In genomic region chr10:70142623-70143022, GRCm38 (mm10) we compare ENCODE assay signal across 16 mouse cellular contexts. TPM values are rescaled to one million over a fixed set of nuclear protein-coding genes. Genes with fewer than 3 reads are reported as not detected.
DNase-seq lines count a peak whose midpoint lies in the region; ATAC-seq lines count a peak whose summit lies in the region.
"Had no signal": no experiment of that assay in that cellular context is flagged by ENCODE, and none has a peak within 500 bp of the region (broad histone marks: within the 10 kb centered on the region; RNA-seq: fewer than 3 reads in every experiment).

No protein-coding gene starts in this region.

- no peak for DNase-seq in frontal cortex, postnatal 36 days (ENCODE audit: low spot score in 2 of 2)
- peak; percentile 43 to 46 for DNase-seq in layer of hippocampus, adult 8-10 months (ENCODE audit: low spot score in 2 of 2)
- no peak for DNase-seq in layer of hippocampus, postnatal 14 days (ENCODE audit: low spot score in 2 of 2)
- peak; percentile 51 for DNase-seq in right cerebral cortex, adult 18-20 months
- DNase-seq in right cerebral cortex, postnatal 4 days = no peak
- peak; percentile 49 for DNase-seq in telencephalon, adult 2 months (ENCODE audit: low read depth, low spot score)
- DNase-seq: adrenal gland, postnatal 14 days; B cell, adult 2 months; cerebellum, adult 18-20 months; cerebellum, adult 9-11 months; cerebellum, postnatal 36 days; gastrocnemius, adult 2 months; gastrocnemius, postnatal 25 days had no signal

- ATAC-seq in frontal cortex, adult (ENCODE audit: low TSS enrichment) = peak; percentile 60
- ATAC-seq: CD4-positive, CD25-positive, alpha-beta regulatory T cell, adult 4 months; forebrain, embryonic 16.5 days had no signal

RNA-seq across cellular contexts. Expression of gene Ccdc6, which starts 45.7 kb away (rescaled TPM):
- 10 to 100 TPM; 56.7 to 70.6 (median 66.3) TPM for total RNA-seq in layer of hippocampus, adult 8-10 months (2022)
- 10 to 100 TPM; 65.7 to 66.3 TPM for total RNA-seq in layer of hippocampus, postnatal 14 days (2021)

Comparison
In these comparisons a context has a peak if more than half of its experiments do, and no peak if none do; other contexts are left out.
1. DNase-seq: peak in layer of hippocampus, adult 8-10 months (2 of 2), right cerebral cortex, adult 18-20 months (single experiment) and telencephalon, adult 2 months (single experiment); none in frontal cortex, postnatal 36 days (0 of 2), layer of hippocampus, postnatal 14 days (0 of 2) and right cerebral cortex, postnatal 4 days (single experiment).